Mouse (Mus musculus): ENCODE measurements at regions not wholly inside any gene's neighbourhood (a gene's known extent, or its start where the extent isn't known, plus 50 kb on each side); places are given as distances from the start of the nearest gene placed in this dataset.
A peak's percentile ranks its signal among the peaks of the same experiment; 100 is the strongest.

DNA sequence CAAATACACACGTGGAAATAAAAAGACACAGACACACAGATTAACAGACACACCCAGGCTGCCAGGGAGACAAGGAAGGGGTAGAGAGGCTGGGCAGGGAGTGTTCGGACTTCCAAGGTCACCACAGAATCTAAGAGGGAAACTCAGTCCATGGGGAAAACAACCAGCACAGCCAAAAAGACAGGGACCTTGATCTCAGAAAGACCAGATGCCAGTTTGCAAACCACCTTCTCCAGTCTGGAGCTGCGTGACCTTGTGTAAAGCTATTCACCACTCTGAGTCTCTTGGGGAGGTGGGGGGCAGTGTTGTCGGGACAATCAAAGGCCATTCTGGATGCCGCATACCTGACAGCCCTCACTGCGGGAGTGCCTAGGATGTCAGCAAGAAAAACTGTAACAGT, 93.0 kb upstream of the Csf3r start:
- DNase-seq (ENCODE audit: extremely low spot score in 1 of 2, low spot score in 1 of 2), result no peak

GRCm38 (mm10) chr4:125932036-125932756, 92.2 kb upstream of the Csf3r start:
- DNase-seq (ENCODE audit: extremely low spot score in 1 of 2, low spot score in 1 of 2), result no peak

- DNase-seq (ENCODE audit: extremely low spot score in 1 of 2, low spot score in 1 of 2), result no peak
These were observed 88.0 kb upstream of the Csf3r start for GRCm38 (mm10) chr4:125936357-125936756.

GRCm38 (mm10) chr4:125938186-125938585, 86.2 kb upstream of the Csf3r start:
- DNase-seq (ENCODE audit: extremely low spot score in 1 of 2, low spot score in 1 of 2), result no peak

DNA sequence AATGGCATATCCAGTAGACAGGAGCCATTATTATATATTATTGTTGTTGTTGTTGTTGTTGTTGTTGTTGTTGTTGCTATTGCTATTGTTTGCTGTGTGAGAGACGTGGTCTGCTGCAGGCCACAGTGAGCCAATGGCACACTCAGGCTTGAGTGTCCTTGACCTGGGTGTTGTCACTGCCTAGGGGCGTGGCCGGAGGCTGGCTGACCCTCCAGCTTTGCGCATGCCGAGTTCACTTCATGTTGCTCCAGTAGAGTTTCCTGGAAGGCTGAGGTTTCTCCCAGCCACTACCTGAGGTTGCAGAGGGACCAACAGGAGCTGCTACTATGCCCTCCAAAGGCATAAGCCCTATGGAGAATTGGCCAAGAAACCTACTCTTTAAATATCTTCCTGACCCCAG, 83.1 kb upstream of the Csf3r start:
- DNase-seq (ENCODE audit: extremely low spot score in 1 of 2, low spot score in 1 of 2), result no peak

- peak; percentile 59 to 77 for DNase-seq (ENCODE audit: extremely low spot score in 1 of 2, low spot score in 1 of 2)
These were observed 82.4 kb upstream of the Csf3r start for GRCm38 (mm10) chr4:125941916-125942315.

- no peak for DNase-seq (ENCODE audit: extremely low spot score in 1 of 2, low spot score in 1 of 2)
These were observed 79.3 kb upstream of the Csf3r start for GRCm38 (mm10) chr4:125945062-125945461.

GRCm38 (mm10) chr4:125959426-125959825, 64.9 kb upstream of the Csf3r start:
- DNase-seq (ENCODE audit: extremely low spot score in 1 of 2, low spot score in 1 of 2), result no peak

DNA sequence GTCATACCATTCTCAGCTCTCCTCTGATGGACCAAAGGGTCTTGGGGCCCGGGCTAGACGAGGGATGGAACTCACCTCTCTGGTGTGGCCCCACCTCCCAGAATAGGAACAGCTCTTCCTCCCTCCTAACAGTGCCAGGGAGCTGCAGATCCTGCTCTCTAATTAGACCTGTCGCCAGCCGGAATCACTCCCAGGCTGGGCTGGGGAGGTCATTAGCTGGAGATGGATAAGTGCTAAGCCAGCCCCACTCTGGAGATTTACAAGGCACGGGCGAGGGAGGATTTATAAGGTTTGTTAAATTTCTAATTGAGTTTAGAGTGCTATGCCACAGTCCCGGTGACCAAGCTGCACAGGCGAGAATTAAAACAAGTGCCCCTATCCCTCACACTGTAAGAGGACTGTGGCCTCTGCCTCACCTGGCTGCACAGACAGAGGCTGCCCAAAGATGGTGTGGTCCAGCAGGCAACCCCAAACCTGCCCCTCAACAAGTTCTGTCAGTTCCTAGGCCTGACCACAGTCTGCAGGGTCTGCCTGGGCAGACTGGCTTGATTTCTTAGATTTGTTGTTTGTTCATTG, 63.6 kb upstream of the Csf3r start:
- DNase-seq (ENCODE audit: extremely low spot score in 1 of 2, low spot score in 1 of 2), result no peak

DNA sequence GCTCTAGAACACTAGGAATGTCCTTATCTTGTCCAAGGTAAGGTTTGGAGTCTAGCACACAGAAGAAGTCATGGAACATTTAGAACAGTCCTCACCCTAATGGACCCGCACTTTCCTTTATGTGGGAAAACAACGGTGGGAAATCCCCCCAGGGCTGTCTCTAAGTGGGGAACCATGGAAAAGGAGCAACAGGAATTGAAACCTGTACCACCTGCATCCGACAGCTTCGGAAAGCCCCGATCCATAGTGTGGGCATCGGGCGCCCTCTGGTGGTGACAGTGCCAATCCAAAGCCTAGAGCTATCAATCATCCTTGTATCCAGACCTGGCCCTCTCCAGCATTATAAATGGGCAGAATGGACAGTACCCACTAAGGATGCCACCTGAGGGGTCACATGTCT, 61.7 kb upstream of the Csf3r start:
- peak; percentile 88 to 98 for DNase-seq (ENCODE audit: extremely low spot score in 1 of 2, low spot score in 1 of 2)

Measured in layer of hippocampus, postnatal 25 days (tissue).